Mouse (Mus musculus) ES-E14 (cell line): Measurements from ENCODE around the gene Cd47. TPM values are rescaled to one million over a fixed set of nuclear protein-coding genes. Genes with fewer than 3 reads are reported as not detected.

Experiments
- DNase-seq: peaks from one replicate; pipeline ENCODE4 v3.0.0-alpha.2; 2013; ENCODE audit warnings: low read depth, low spot score
- H3K27ac ChIP-seq: 2 replicates; pipeline ENCODE4 v1.5.1; 2012; ENCODE audit warnings: low read depth, mild to moderate bottlenecking, low read length, moderate library complexity, mixed read lengths; ENCODE audit not compliant: poor library complexity, insufficient read depth, severe bottlenecking
- H3K36me3 ChIP-seq: 2 replicates; pipeline ENCODE4 v1.6.1; 2012; ENCODE audit warnings: mild to moderate bottlenecking, low read length, moderate library complexity, mixed read lengths; ENCODE audit not compliant: control insufficient read depth, poor library complexity, insufficient read depth, severe bottlenecking
- H3K4me1 ChIP-seq, 2 experiments: fragments of 150-350 bp in 1 of 2; sonication (generic) in 1 of 2; 2 replicates each; pipeline ENCODE4 v1.6.1; 2012; ENCODE audit warnings: low read length in 2 of 2, mild to moderate bottlenecking in 1 of 2, mixed read lengths in 1 of 2; ENCODE audit not compliant: control insufficient read depth in 2 of 2, insufficient read depth in 2 of 2, poor library complexity in 1 of 2
- H3K4me3 ChIP-seq, 2 experiments: fragments of 150-350 bp in 1 of 2; sonication (generic) in 1 of 2; 2 replicates each; pipeline ENCODE4 v1.5.1; 2012; ENCODE audit warnings: low read length in 2 of 2, low read depth in 1 of 2, mild to moderate bottlenecking in 1 of 2, mixed read lengths in 1 of 2; ENCODE audit not compliant: insufficient read depth in 1 of 2, poor library complexity in 1 of 2, severe bottlenecking in 1 of 2
- H3K9ac ChIP-seq: 2 replicates; pipeline ENCODE4 v1.6.1; 2012; ENCODE audit warnings: low read depth, mild to moderate bottlenecking, low read length, mixed read lengths; ENCODE audit not compliant: poor library complexity, insufficient read depth, severe bottlenecking
- H3K9me3 ChIP-seq: fragments of 150-350 bp; sonication (generic); 2 replicates; pipeline ENCODE4 v1.6.1; 2012; ENCODE audit warnings: low read depth, mild to moderate bottlenecking, low read length; ENCODE audit not compliant: control insufficient read depth, insufficient read depth
- CHD2 ChIP-seq: IDR thresholded peaks from 2 replicates; pipeline ENCODE4 v1.6.1; 2014; ENCODE audit warnings: mild to moderate bottlenecking, low read depth, low read length, inconsistent platforms
- HCFC1 ChIP-seq: IDR thresholded peaks from 2 replicates; pipeline ENCODE4 v1.6.1; 2012; ENCODE audit warnings: low read length, inconsistent platforms, borderline replicate concordance; ENCODE audit not compliant: insufficient read depth
- MAFK ChIP-seq: IDR thresholded peaks from 2 replicates; pipeline ENCODE4 v1.6.1; 2014; ENCODE audit warnings: mild to moderate bottlenecking, low read depth, low read length, inconsistent platforms; ENCODE audit not compliant: insufficient read depth
- ZC3H11A ChIP-seq: IDR thresholded peaks from 2 replicates; pipeline ENCODE4 v1.6.1; 2012; ENCODE audit warnings: low read depth, mild to moderate bottlenecking, inconsistent platforms, low read length, borderline replicate concordance
- ZNF384 ChIP-seq: IDR thresholded peaks from 2 replicates; pipeline ENCODE4 v1.6.1; 2012; ENCODE audit warnings: low read depth, low read length, inconsistent platforms
- in situ Hi-C, 2 experiments: fragments of 600-800 bp; cut with MboI; formaldehyde crosslinking; loops; one replicate each; pipeline ENCODE4 v1.15.1; 2025; ENCODE audit warnings: low sequenced_read_pairs in 2 of 2, inconsistent platforms in 1 of 2; ENCODE audit not compliant: unreplicated experiment in 2 of 2
- total RNA-seq: library from RNA; depleted of rRNA; stranded (reverse); fragments of 300-350 nt; gene quantifications from 2 replicates; pipeline ENCODE4 v1.2.3, GENCODE M21; 2012

Cd47 gene
- total RNA-seq, 1 experiment = 16.0 TPM

- Histone ChIP-seq H3K27ac (no peak overlapping the region), H3K9me3 (no peaks in the 10 kb centered on the region), H3K4me1 (peaks cover 0 to 4% of the 10 kb centered on the region in 2 experiments; a peak in 1 of 4 replicates), H3K4me3 (no peak overlapping the region), H3K36me3 (no peaks in the 10 kb centered on the region), H3K9ac (no peak overlapping the region)
- TF ChIP-seq ZNF384 (no peak), ZC3H11A (no peak), MAFK (no peak), CHD2 (no peak), HCFC1 (no peak)
- no peak for DNase-seq
- in situ Hi-C loops = no loop called here
Measured at GRCm38 (mm10) chr16:49906940-49907339, 106.6 kb downstream of the Cd47 start.

GRCm38 (mm10) chr16:49907356-49907755, 107.0 kb downstream of the Cd47 start:
- Histone ChIP-seq H3K4me1 (peaks cover 0 to 4% of the 10 kb centered on the region in 2 experiments; a peak in 1 of 4 replicates), H3K4me3 (no peak overlapping the region), H3K36me3 (no peaks in the 10 kb centered on the region), H3K9me3 (no peaks in the 10 kb centered on the region), H3K9ac (no peak overlapping the region), H3K27ac (no peak overlapping the region)
- in situ Hi-C loops = no loop called here
- TF ChIP-seq ZC3H11A = no peak
- no peak for TF ChIP-seq MAFK
- no peak for TF ChIP-seq HCFC1
- TF ChIP-seq CHD2 = no peak
- no peak for TF ChIP-seq ZNF384
- no peak for DNase-seq

- H3K36me3 ChIP-seq = no peaks in the 10 kb centered on the region
- DNase-seq = no peak
- peaks cover 0 to 4% of the 10 kb centered on the region in 2 experiments; a peak in 1 of 4 replicates for H3K4me1 ChIP-seq
- no peak overlapping the region for H3K9ac ChIP-seq
- no peak overlapping the region for H3K27ac ChIP-seq
- H3K9me3 ChIP-seq = no peaks in the 10 kb centered on the region
- TF ChIP-seq MAFK (no peak), ZC3H11A (no peak), ZNF384 (no peak), HCFC1 (no peak), CHD2 (no peak)
- no peak overlapping the region for H3K4me3 ChIP-seq
- in situ Hi-C loops = no loop called here
Measured at GRCm38 (mm10) chr16:49909536-49909935, 109.2 kb downstream of the Cd47 start.

- DNase-seq = no peak
- TF ChIP-seq HCFC1 (no peak), ZC3H11A (no peak), ZNF384 (no peak), CHD2 (no peak)
- Histone ChIP-seq H3K27ac (no peak overlapping the region), H3K9me3 (no peaks in the 10 kb centered on the region), H3K9ac (no peak overlapping the region), H3K4me1 (peaks cover 0 to 10% of the 10 kb centered on the region in 2 experiments; a peak in 1 of 4 replicates), H3K4me3 (no peak overlapping the region), H3K36me3 (no peaks in the 10 kb centered on the region)
- in situ Hi-C loops = no loop called here
Measured at GRCm38 (mm10) chr16:49914094-49914493, 113.8 kb downstream of the Cd47 start.
